Mouse (Mus musculus) megakaryocyte, embryonic 14.5 days (primary cell): Measurements from ENCODE around the gene Hist1h2af. TPM values are rescaled to one million over a fixed set of nuclear protein-coding genes. Genes with fewer than 3 reads are reported as not detected.
A peak's percentile ranks its signal among the peaks of the same experiment; 100 is the strongest.
"Not testable (repeated sequence)": the region's sequence is repeated elsewhere in the genome, so short reads cannot be mapped to it uniquely, and the experiment has no call there.

Source experiments
- H3K27me3 ChIP-seq: replicated peaks from 2 replicates; pipeline ENCODE3; 2012; ENCODE audit warnings: inconsistent platforms
- H3K36me3 ChIP-seq: replicated peaks from 2 replicates; pipeline ENCODE3; 2012; ENCODE audit warnings: low read length, inconsistent platforms, mixed read lengths
- H3K4me1 ChIP-seq: 2 replicates; pipeline ENCODE4 v1.6.1; 2012; ENCODE audit warnings: inconsistent platforms
- H3K4me3 ChIP-seq: replicated peaks from 2 replicates; pipeline ENCODE3; 2012; ENCODE audit warnings: moderate library complexity, mild to moderate bottlenecking, inconsistent platforms
- H3K9me3 ChIP-seq: 2 replicates; pipeline ENCODE4 v1.6.1; 2012; ENCODE audit warnings: inconsistent platforms
- FLI1 ChIP-seq: IDR thresholded peaks from 2 replicates; pipeline ENCODE4 v1.6.1; 2012; ENCODE audit warnings: low read length, inconsistent platforms, mixed read lengths
- GATA1 ChIP-seq: IDR thresholded peaks from 3 replicates; pipeline ENCODE4 v1.6.1; 2012; ENCODE audit warnings: mixed read lengths, low read length, inconsistent platforms, borderline replicate concordance
- polyA plus RNA-seq: library from polyadenylated mRNA; stranded (reverse); fragments of >175 nt; gene quantifications from 2 replicates; pipeline ENCODE4 v1.2.3, GENCODE M21; 2012; ENCODE audit warnings: low replicate concordance; ENCODE audit not compliant: insufficient read depth

The Hist1h2af gene
- polyA plus RNA-seq, 1 experiment = 163 TPM

GRCm38 (mm10) chr13:23546694-23547093, 13.0 kb downstream of the Hist1h2af start:
- Histone ChIP-seq H3K4me3 (no peak overlapping the region), H3K27me3 (no peaks in the 10 kb centered on the region), H3K36me3 (no peaks in the 10 kb centered on the region), H3K4me1 (peaks cover 34% of the 10 kb centered on the region), H3K9me3 (no peaks in the 10 kb centered on the region)
- TF ChIP-seq GATA1 (no peak), FLI1 (no peak)

- Histone ChIP-seq H3K36me3 (no peaks in the 10 kb centered on the region), H3K27me3 (no peaks in the 10 kb centered on the region), H3K9me3 (no peaks in the 10 kb centered on the region), H3K4me1 (peaks cover 63% of the 10 kb centered on the region), H3K4me3 (peak overlapping the region; percentile 87)
- no peak for TF ChIP-seq FLI1
- TF ChIP-seq GATA1 = no peak
Observed at GRCm38 (mm10) chr13:23550761-23551145, 17.0 kb downstream of the Hist1h2af start.

- H3K4me3 ChIP-seq = peak within 1 kb of the TSS; percentile 87
- H3K9me3 ChIP-seq, H3K27me3 ChIP-seq, H3K36me3 ChIP-seq: not testable (repeated sequence)
- H3K4me1 ChIP-seq = peaks cover 67% of the 10 kb centered on the region
Observed at GRCm38 (mm10) chr13:23551146-23551834, 17.6 kb downstream of the Hist1h2af start, which contains the start of gene Hist1h4f. Gene Hist1h4f, minus strand, starts transcription at chr13:23551648.

- peak overlapping the region; percentile 87 for H3K4me3 ChIP-seq
- peaks cover 68% of the 10 kb centered on the region for H3K4me1 ChIP-seq
- no peaks in the 10 kb centered on the region for H3K36me3 ChIP-seq
- H3K27me3 ChIP-seq = no peaks in the 10 kb centered on the region
- TF ChIP-seq GATA1 (no peak), FLI1 (no peak)
- no peaks in the 10 kb centered on the region for H3K9me3 ChIP-seq
Observed at GRCm38 (mm10) chr13:23551931-23552914, 18.5 kb downstream of the Hist1h2af start.

- H3K27me3 ChIP-seq = no peaks in the 10 kb centered on the region
- TF ChIP-seq FLI1 (no peak), GATA1 (no peak)
- peak within 1 kb of the TSS; percentile 15 for H3K4me3 ChIP-seq
- H3K36me3 ChIP-seq = no peaks in the 10 kb centered on the region
- peaks cover 72% of the 10 kb centered on the region for H3K4me1 ChIP-seq
- H3K9me3 ChIP-seq = no peaks in the 10 kb centered on the region
Observed at GRCm38 (mm10) chr13:23552962-23553361, 19.3 kb downstream of the Hist1h2af start, which contains the start of gene Hist1h1d. Gene Hist1h1d, plus strand, starts transcription at chr13:23553262.

GRCm38 (mm10) chr13:23554393-23554792, 20.7 kb downstream of the Hist1h2af start:
- Histone ChIP-seq H3K4me1 (peaks cover 66% of the 10 kb centered on the region), H3K27me3 (no peaks in the 10 kb centered on the region), H3K9me3 (no peaks in the 10 kb centered on the region), H3K36me3 (no peaks in the 10 kb centered on the region), H3K4me3 (peak overlapping the region; percentile 90)
- TF ChIP-seq FLI1 = no peak
- TF ChIP-seq GATA1 = no peak

GRCm38 (mm10) chr13:23554925-23555838, 21.5 kb downstream of the Hist1h2af start:
- Histone ChIP-seq H3K36me3 (no peaks in the 10 kb centered on the region), H3K27me3 (no peaks in the 10 kb centered on the region), H3K4me3 (peak overlapping the region; percentile 90), H3K9me3 (no peaks in the 10 kb centered on the region), H3K4me1 (peaks cover 61% of the 10 kb centered on the region)
- no peak for TF ChIP-seq GATA1
- no peak for TF ChIP-seq FLI1

- TF ChIP-seq GATA1 (no peak), FLI1 (no peak)
- Histone ChIP-seq H3K36me3 (no peaks in the 10 kb centered on the region), H3K9me3 (no peaks in the 10 kb centered on the region), H3K4me1 (peaks cover 53% of the 10 kb centered on the region), H3K4me3 (peak overlapping the region; percentile 90), H3K27me3 (no peaks in the 10 kb centered on the region)
Observed at GRCm38 (mm10) chr13:23555839-23556416, 22.2 kb downstream of the Hist1h2af start.

GRCm38 (mm10) chr13:23556906-23557305, 23.2 kb downstream of the Hist1h2af start:
- Histone ChIP-seq H3K9me3 (no peaks in the 10 kb centered on the region), H3K4me1 (peaks cover 45% of the 10 kb centered on the region), H3K36me3 (no peaks in the 10 kb centered on the region), H3K4me3 (peak overlapping the region; percentile 80), H3K27me3 (no peaks in the 10 kb centered on the region)
- TF ChIP-seq FLI1 = no peak

- not testable (repeated sequence) for H3K27me3 ChIP-seq
- peak overlapping the region; percentile 65 for H3K4me3 ChIP-seq
Observed at GRCm38 (mm10) chr13:23560699-23561098, 27.0 kb downstream of the Hist1h2af start.

GRCm38 (mm10) chr13:23561531-23561882, 27.8 kb downstream of the Hist1h2af start:
- peak overlapping the region; percentile 33 for H3K4me3 ChIP-seq
- H3K9me3 ChIP-seq, H3K27me3 ChIP-seq, H3K36me3 ChIP-seq: not testable (repeated sequence)
- H3K4me1 ChIP-seq = peaks cover 30% of the 10 kb centered on the region

More at GRCm38 (mm10) chr13:23560699-23561098, 27.0 kb downstream of the Hist1h2af start:
- peaks cover 38% of the 10 kb centered on the region for H3K4me1 ChIP-seq
- not testable (repeated sequence) for H3K36me3 ChIP-seq, H3K9me3 ChIP-seq

- Histone ChIP-seq H3K4me1 (peaks cover 26% of the 10 kb centered on the region), H3K4me3 (peak within 1 kb of the TSS; percentile 91)
- not testable (repeated sequence) for H3K27me3 ChIP-seq, H3K36me3 ChIP-seq, H3K9me3 ChIP-seq
Observed at GRCm38 (mm10) chr13:23561883-23562659, 28.4 kb downstream of the Hist1h2af start, which contains the start of gene Hist1h3e. Gene Hist1h3e, minus strand, starts transcription at chr13:23562369.
